Mouse (Mus musculus): Measurements from ENCODE around the gene Rmnd5a.

DNA sequence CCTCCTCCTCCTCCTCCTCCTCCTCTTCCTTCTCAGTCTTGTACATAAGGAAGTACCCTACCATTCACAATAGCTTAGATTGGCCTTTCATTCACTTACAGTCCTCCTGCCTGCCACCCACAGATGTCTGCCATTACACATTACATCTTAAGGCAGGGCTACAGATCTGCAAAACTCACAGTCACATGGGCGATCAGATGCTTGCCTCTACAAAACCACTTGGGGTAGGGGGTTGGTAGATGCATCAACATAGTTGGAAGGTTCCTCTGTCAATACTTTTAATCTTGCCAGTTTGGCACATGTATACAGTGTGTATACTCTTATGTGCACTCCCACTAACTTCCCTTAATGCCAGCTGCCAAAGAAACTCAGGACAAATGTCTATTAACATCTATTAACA is 39.7 kb upstream of the Rmnd5a start:
- TF ChIP-seq CTCF (IDR thresholded peaks at IDR 0.05; ENCODE audit: insufficient read depth, low read length) (no peak), POLR2A (IDR thresholded peaks at IDR 0.05; ENCODE audit: borderline replicate concordance, extremely low read depth, low read depth, low read length) (no peak)

Measured in lung, adult 2 months (tissue).